Mouse (Mus musculus) erythroid progenitor cell, adult 5-6 weeks (primary cell): Measurements from ENCODE around the gene Cadm1. TPM values are rescaled to one million over a fixed set of nuclear protein-coding genes. Genes with fewer than 3 reads are reported as not detected.

Experiments used
- ATAC-seq: replicated peaks from 2 replicates; pipeline ENCODE4 v1.8.0; 2016; ENCODE audit warnings: moderate number of reproducible peaks, mild to moderate bottlenecking, moderate TSS enrichment, inconsistent platforms; ENCODE audit not compliant: poor library complexity, low FRiP score, severe bottlenecking
- total RNA-seq, 2 experiments: library from RNA; stranded (forward) in 1 of 2; stranded (reverse) in 1 of 2; fragments of 150-400 nt in 1 of 2; fragments of 186-747, 209-891 nt in 1 of 2; gene quantifications; 2 replicates each; pipeline versions ENCODE4 v1.2.3 to v1.2.4; 2015 to 2017; ENCODE audit warnings: low replicate concordance in 2 of 2

The Cadm1 gene
- total RNA-seq, 2 experiments from 2014 or later: 0.83 to 3.8 TPM

- ATAC-seq: no peak
These were observed 122.2 kb downstream of the Cadm1 start for GRCm38 (mm10) chr9:47652203-47652602.

GRCm38 (mm10) chr9:47652936-47653335 is 123.0 kb downstream of the Cadm1 start:
- no peak for ATAC-seq

GRCm38 (mm10) chr9:47659366-47660090 is 129.6 kb downstream of the Cadm1 start:
- no peak for ATAC-seq

GRCm38 (mm10) chr9:47661611-47662010 is 131.6 kb downstream of the Cadm1 start:
- no peak for ATAC-seq

- no peak for ATAC-seq
These were observed 139.2 kb downstream of the Cadm1 start for GRCm38 (mm10) chr9:47669206-47669605.

GRCm38 (mm10) chr9:47671617-47672016 is 141.6 kb downstream of the Cadm1 start:
- ATAC-seq: no peak

GRCm38 (mm10) chr9:47674766-47675713 is 145.1 kb downstream of the Cadm1 start:
- ATAC-seq: no peak

- ATAC-seq: no peak
These were observed 156.9 kb downstream of the Cadm1 start for GRCm38 (mm10) chr9:47686881-47687280.

GRCm38 (mm10) chr9:47687604-47688003 is 157.6 kb downstream of the Cadm1 start:
- ATAC-seq: no peak

- no peak for ATAC-seq
These were observed 158.3 kb downstream of the Cadm1 start for GRCm38 (mm10) chr9:47688297-47688696.

GRCm38 (mm10) chr9:47692911-47693310 is 162.9 kb downstream of the Cadm1 start:
- ATAC-seq: no peak

- no peak for ATAC-seq
These were observed 169.1 kb downstream of the Cadm1 start for GRCm38 (mm10) chr9:47699026-47699425.

GRCm38 (mm10) chr9:47700021-47700420 is 170.0 kb downstream of the Cadm1 start:
- ATAC-seq: no peak

GRCm38 (mm10) chr9:47703026-47703876 is 173.3 kb downstream of the Cadm1 start:
- no peak for ATAC-seq

GRCm38 (mm10) chr9:47706341-47706740 is 176.4 kb downstream of the Cadm1 start:
- ATAC-seq: no peak

- no peak for ATAC-seq
These were observed 177.4 kb downstream of the Cadm1 start for GRCm38 (mm10) chr9:47707326-47707725.

GRCm38 (mm10) chr9:47708299-47708698 is 178.3 kb downstream of the Cadm1 start:
- no peak for ATAC-seq

- ATAC-seq: no peak
These were observed 181.0 kb downstream of the Cadm1 start for GRCm38 (mm10) chr9:47710946-47711345.

- ATAC-seq: no peak
These were observed 184.6 kb downstream of the Cadm1 start for GRCm38 (mm10) chr9:47714541-47714940.

- ATAC-seq: no peak
These were observed 185.4 kb downstream of the Cadm1 start for GRCm38 (mm10) chr9:47715415-47715814.
